Mouse (Mus musculus): Measurements from ENCODE around the gene Mybpc3.

GRCm38 (mm10) chr2:91119551-91119950 is 1.6 kb downstream of the Mybpc3 start:
- TF ChIP-seq CTCF (IDR thresholded peaks at IDR 0.05) = no peak
- TF ChIP-seq EP300 (IDR thresholded peaks at IDR 0.05) = no peak

Data from lung, postnatal 0 days (tissue).